Comparison of ENCODE assay signal across 18 mouse cellular contexts in the genomic region with DNA sequence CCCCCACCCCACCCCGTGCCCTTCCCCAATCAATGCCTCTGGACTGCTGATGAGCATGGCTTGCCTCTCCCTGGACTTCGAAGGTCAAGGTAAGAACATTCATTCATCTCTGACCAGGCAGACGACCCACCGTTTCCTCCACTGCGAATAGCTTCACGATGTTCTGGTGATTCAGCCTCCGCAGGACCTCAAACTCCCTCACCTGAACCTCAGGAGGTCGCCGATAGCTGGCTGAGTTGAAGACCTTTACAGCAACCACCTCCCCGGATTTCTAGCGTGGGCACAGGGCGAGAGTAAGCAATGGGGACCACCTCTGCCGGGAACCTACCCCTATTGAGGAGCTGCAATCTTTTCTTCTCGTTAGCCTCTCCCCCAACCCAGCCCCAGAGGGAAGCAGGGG. TPM values are rescaled to one million over a fixed set of nuclear protein-coding genes. Genes with fewer than 3 reads are reported as not detected.
DNase-seq lines count a peak whose midpoint lies in the region; ATAC-seq and TF ChIP-seq lines count a peak whose summit lies in the region.
"Had no signal": no experiment of that assay in that cellular context is flagged by ENCODE, and none has a peak within 500 bp of the region (broad histone marks: within the 10 kb centered on the region; RNA-seq: fewer than 3 reads in every experiment).

No protein-coding gene starts in this region.

- peak overlapping the region in 1 of 3 experiments; percentile 62 for H3K4me3 ChIP-seq in CH12.LX (replicated peaks in 1 of 3; ENCODE audit: low read depth in 2 of 3, low read length in 2 of 3, poor library complexity in 1 of 3)
- H3K4me3 ChIP-seq in liver, embryonic 11.5 days (ENCODE audit: low read depth, low read length), result 0 out of 2 replicates have a peak overlapping the region, but pooled peaks have one; percentile 10
- H3K4me3 ChIP-seq in liver, postnatal 0 days (ENCODE audit: low read depth, low read length), result peak overlapping the region; percentile 40
- H3K4me3 ChIP-seq: embryonic facial prominence, embryonic 13.5 days; hindbrain, embryonic 13.5 days; layer of hippocampus, adult 2 months; midbrain, embryonic 12.5 days had no signal

- dilution Hi-C loops in CH12.LX (cut with MboI; ENCODE audit: extremely low pct_ligation_motif_present, extremely low pct_unique_long_range_greater_than_20kb, low sequenced_read_pairs), result no loop called here

- H3K9ac ChIP-seq in CH12.LX (ENCODE audit: insufficient read depth, low read depth), result no peak overlapping the region
- H3K9ac ChIP-seq in liver, embryonic 11.5 days (ENCODE audit: low read depth, low read length), result peak overlapping the region; percentile 1; the same call in 1 of the 2 replicates
- H3K9ac ChIP-seq in liver, postnatal 0 days (replicated peaks), result peak overlapping the region; percentile 60
- H3K9ac ChIP-seq: embryonic facial prominence, embryonic 13.5 days; heart, embryonic 13.5 days; hindbrain, embryonic 13.5 days; midbrain, embryonic 12.5 days had no signal

- no peak for TF ChIP-seq RAD21 in CH12.LX (IDR thresholded peaks at IDR 0.05; ENCODE audit: low read depth, low read length)

- peak overlapping the region; percentile 8; the same call in 1 of the 2 replicates for H3K27ac ChIP-seq in CH12.LX (ENCODE audit: insufficient read depth, low read depth)
- H3K27ac ChIP-seq in liver, embryonic 11.5 days (ENCODE audit: low read depth, low read length), result no peak overlapping the region
- H3K27ac ChIP-seq in liver, postnatal 0 days (ENCODE audit: low read depth), result peak overlapping the region; percentile 89
- H3K27ac ChIP-seq: embryonic facial prominence, embryonic 13.5 days; heart, embryonic 13.5 days; hindbrain, embryonic 13.5 days; layer of hippocampus, adult 2 months; midbrain, embryonic 12.5 days had no signal

- no peak for ATAC-seq in liver, embryonic 11.5 days (replicated peaks; ENCODE audit: low FRiP score)
- peak; percentile 66; the same call in 1 of the 2 replicates for ATAC-seq in liver, postnatal 0 days
- ATAC-seq: forebrain, embryonic 14.5 days had no signal

- TF ChIP-seq EP300 in CH12.LX (IDR thresholded peaks at IDR 0.05; ENCODE audit: low read length), result no peak
- TF ChIP-seq EP300 in liver, postnatal 0 days (IDR thresholded peaks at IDR 0.05; ENCODE audit: low read depth), result no peak

- H3K4me1 ChIP-seq in CH12.LX (ENCODE audit: control insufficient read depth in 1 of 2, insufficient read depth in 2 of 2), result peaks cover 13 to 66% of the 10 kb centered on the region in 2 experiments
- peaks cover 7% of the 10 kb centered on the region; the same call in 1 of the 2 replicates for H3K4me1 ChIP-seq in liver, embryonic 11.5 days (replicated peaks; ENCODE audit: control insufficient read depth, insufficient read depth, low read length)
- H3K4me1 ChIP-seq in liver, postnatal 0 days (ENCODE audit: insufficient read depth), result peaks cover 35% of the 10 kb centered on the region
- H3K4me1 ChIP-seq: midbrain, embryonic 12.5 days had no signal

- H3K27me3 ChIP-seq in CH12.LX (replicated peaks), result no peaks in the 10 kb centered on the region
- no peaks in the 10 kb centered on the region for H3K27me3 ChIP-seq in liver, embryonic 11.5 days (replicated peaks; ENCODE audit: control insufficient read depth, insufficient read depth, low read length)
- H3K27me3 ChIP-seq in liver, postnatal 0 days (ENCODE audit: insufficient read depth, low read length), result no peaks in the 10 kb centered on the region
- H3K27me3 ChIP-seq: embryonic facial prominence, embryonic 13.5 days had no signal

- no peak for TF ChIP-seq POLR2A in CH12.LX (IDR thresholded peaks at IDR 0.05; ENCODE audit: low read depth, low read length)

- peaks cover 43 to 68% of the 10 kb centered on the region in 2 experiments for H3K36me3 ChIP-seq in CH12.LX (replicated peaks in 1 of 2; ENCODE audit: control insufficient read depth in 1 of 2, insufficient read depth in 1 of 2, low read length in 1 of 2)
- H3K36me3 ChIP-seq in liver, embryonic 11.5 days (ENCODE audit: control insufficient read depth, insufficient read depth, low read length), result no peaks in the 10 kb centered on the region
- peaks cover 4% of the 10 kb centered on the region; the same call in 1 of the 2 replicates for H3K36me3 ChIP-seq in liver, postnatal 0 days (replicated peaks; ENCODE audit: insufficient read depth, low read length)
- H3K36me3 ChIP-seq: embryonic facial prominence, embryonic 13.5 days; heart, embryonic 13.5 days; hindbrain, embryonic 13.5 days; midbrain, embryonic 12.5 days had no signal

- TF ChIP-seq CTCF in CH12.LX (conservative IDR thresholded peaks at IDR 0.05 in 1 of 2, IDR thresholded peaks at IDR 0.05 in 1 of 2; ENCODE audit: low read depth in 2 of 2, low read length in 2 of 2), result no peak
- no peak for TF ChIP-seq CTCF in liver, postnatal 0 days (IDR thresholded peaks at IDR 0.05; ENCODE audit: low read depth)

- no peaks in the 10 kb centered on the region for H3K9me3 ChIP-seq in CH12.LX (replicated peaks; ENCODE audit: low read length)
- H3K9me3 ChIP-seq in liver, embryonic 11.5 days (ENCODE audit: control insufficient read depth, low read length), result no peaks in the 10 kb centered on the region
- H3K9me3 ChIP-seq in liver, postnatal 0 days (ENCODE audit: low read length), result no peaks in the 10 kb centered on the region
- H3K9me3 ChIP-seq: embryonic facial prominence, embryonic 13.5 days; heart, embryonic 13.5 days; hindbrain, embryonic 13.5 days; midbrain, embryonic 12.5 days had no signal

- in situ Hi-C loops in CH12.LX (cut with MboI; ENCODE audit: low pct_ligation_motif_present, low pct_unique_long_range_greater_than_20kb, low sequenced_read_pairs), result no loop called here

- no peak overlapping the region for H3K4me2 ChIP-seq in CH12.LX (ENCODE audit: insufficient read depth, low read depth, poor library complexity, severe bottlenecking)
- H3K4me2 ChIP-seq in liver, embryonic 11.5 days, result peak overlapping the region; percentile 44
- H3K4me2 ChIP-seq in liver, postnatal 0 days (ENCODE audit: low read depth, low read length), result peak overlapping the region; percentile 71
- H3K4me2 ChIP-seq: embryonic facial prominence, embryonic 13.5 days; hindbrain, embryonic 13.5 days; midbrain, embryonic 12.5 days had no signal

- 56% methylated on average over 14 of the region's 14 CpGs for WGBS in liver, embryonic 11.5 days
- 54% methylated on average over 14 of the region's 14 CpGs for WGBS in liver, postnatal 0 days (ENCODE audit: insufficient replicate concordance)

- DNase-seq in adrenal gland, adult (ENCODE audit: inconsistent age in 2 of 2, low spot score in 1 of 2), result peak; percentile 58 to 80
- no peak for DNase-seq in adrenal gland, postnatal 10 days
- no peak for DNase-seq in CH12.LX (ENCODE audit: extremely low read depth)
- no peak for DNase-seq in liver, embryonic 11.5 days (ENCODE audit: low spot score)
- DNase-seq in liver, postnatal 0 days, result no peak
- DNase-seq in left cerebral cortex, adult 11 months (ENCODE audit: low spot score), result no peak
- no peak for DNase-seq in thymus, postnatal 14 days
- DNase-seq: cerebellum, adult 2 months; cerebellum, postnatal 25 days; gastrocnemius, postnatal 10 days; lung, adult 2 months; lung, postnatal 14 days had no signal

- peaks cover 18% of the 10 kb centered on the region for H3K79me2 ChIP-seq in CH12.LX (replicated peaks; ENCODE audit: control insufficient read depth, extremely low read depth, insufficient read depth, poor library complexity, severe bottlenecking)

TF ChIP-seq in CH12.LX, 34 proteins besides CTCF, POLR2A, EP300 and RAD21:
- TF ChIP-seq ZMIZ1 (IDR thresholded peaks at IDR 0.05; ENCODE audit: low read depth, low read length) (no peak), JUND (conservative IDR thresholded peaks at IDR 0.05; ENCODE audit: low read depth, low read length) (no peak)

RNA-seq across cellular contexts. Expression of gene Ikbke, which starts 3.8 kb away (rescaled TPM):
- 10 to 100 TPM in 1 of 2 experiments, 1 to 10 TPM in 1; 6.9 to 12.0 TPM for total RNA-seq in adrenal gland, postnatal 10 days (2021)
- total RNA-seq in CH12.LX (2012; rRNA removed) (31.6 and 43.8 TPM in 2 replicates), CH12.LX (2014; rRNA removed) (11.6 and 14.0 TPM in 2 replicates)
- polyA plus RNA-seq in CH12.LX (2012; ENCODE audit: insufficient read length, low read depth), result 29.5 and 33.1 TPM in 2 replicates
- polyA plus RNA-seq in liver, embryonic 11.5 days (2014; fragmentation: Nextera tagmentation; extraction: Ambion mirVana), result 3.9 and 4.7 TPM in 2 replicates
- 3.9 and 4.4 TPM in 2 replicates for polyA plus RNA-seq in liver, postnatal 0 days (2015; fragmentation: Nextera tagmentation; extraction: Ambion mirVana)

RNA-seq across cellular contexts. Expression of gene Rassf5, which starts 30.5 kb away (rescaled TPM):
- total RNA-seq in adrenal gland, postnatal 10 days (2021), result 10 to 100 TPM; 10.6 to 10.8 TPM
- 11.2 and 11.5 TPM in 2 replicates for total RNA-seq in CH12.LX (2012; rRNA removed)
- 16.3 and 18.4 TPM in 2 replicates for total RNA-seq in CH12.LX (2014; rRNA removed)
- 29.7 and 32.1 TPM in 2 replicates for polyA plus RNA-seq in CH12.LX (2012; ENCODE audit: insufficient read length, low read depth)
- 3.7 and 4.1 TPM in 2 replicates for polyA plus RNA-seq in liver, embryonic 11.5 days (2014; fragmentation: Nextera tagmentation; extraction: Ambion mirVana)
- polyA plus RNA-seq in liver, postnatal 0 days (2015; fragmentation: Nextera tagmentation; extraction: Ambion mirVana), result 7.7 and 8.0 TPM in 2 replicates

Comparison
In these comparisons a context has a peak if more than half of its experiments do, and no peak if none do; other contexts are left out.
1. DNase-seq: peak in adrenal gland, adult (2 of 2); none in adrenal gland, postnatal 10 days (single experiment), CH12.LX (single experiment), liver, embryonic 11.5 days (single experiment), liver, postnatal 0 days (single experiment), left cerebral cortex, adult 11 months (single experiment) and thymus, postnatal 14 days (single experiment).